Mouse (Mus musculus) frontal cortex, postnatal 10 days (tissue): ENCODE results near the gene Ism2.

Experiments
- DNase-seq, 2 experiments: peaks; one replicate each; pipeline ENCODE4 v3.0.0; 2022; ENCODE audit warnings: low spot score in 2 of 2, mixed read lengths in 1 of 2

Gene Ism2

DNA sequence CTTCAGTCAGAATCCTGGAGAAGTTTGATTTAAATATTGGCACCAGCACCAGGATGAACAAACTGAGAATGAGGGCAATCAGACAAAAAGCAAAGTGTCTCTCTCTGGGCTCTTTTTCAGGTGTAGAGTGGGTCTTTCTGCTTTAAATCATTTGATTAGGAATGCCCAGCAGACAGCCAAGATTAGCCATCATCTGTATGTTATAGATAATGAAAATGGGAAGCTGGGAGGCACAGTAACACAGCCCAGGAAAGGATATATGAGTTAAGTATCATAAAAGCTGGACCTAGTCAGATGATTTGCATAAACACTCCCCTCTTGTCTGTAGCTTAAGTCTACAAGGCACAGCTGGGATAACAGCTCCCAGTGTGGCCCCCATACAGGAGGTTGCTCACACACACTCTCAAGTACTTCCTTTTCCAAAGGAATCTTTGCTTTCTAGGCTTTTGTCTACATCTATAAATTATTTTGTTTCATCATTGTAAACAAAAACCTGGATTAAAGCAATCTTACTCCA is 69.1 kb downstream of the Ism2 start:
- DNase-seq, result no peak

DNA sequence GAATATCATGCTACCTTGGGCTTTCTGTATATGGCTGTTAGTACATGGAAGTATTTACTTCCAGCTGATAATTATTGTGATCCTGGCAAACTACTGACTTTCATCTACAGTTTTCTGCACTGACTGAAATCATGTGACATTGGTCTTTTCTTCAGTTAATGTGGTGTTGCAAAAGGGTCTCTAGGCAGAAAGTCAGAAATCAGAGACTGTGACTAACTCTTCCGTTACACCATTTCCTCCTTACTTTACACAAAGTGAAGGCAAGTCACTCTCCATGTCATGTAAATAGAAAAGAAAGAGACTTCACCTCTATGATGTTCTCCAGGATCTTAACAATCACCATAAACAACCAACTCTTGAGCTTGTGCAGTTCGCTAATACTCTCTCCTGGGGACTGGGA is 69.9 kb downstream of the Ism2 start:
- no peak for DNase-seq
